Mouse (Mus musculus) liver, embryonic 16.5 days (tissue): ENCODE data around the gene Kif23. TPM values are rescaled to one million over a fixed set of nuclear protein-coding genes. Genes with fewer than 3 reads are reported as not detected.

ENCODE experiments used
- ATAC-seq: fragments of 200-750 bp; cut with Nextera tagmentation; 2 replicates; pipeline ENCODE4 v1.8.0; 2017; ENCODE audit warnings: low read depth, mild to moderate bottlenecking, moderate number of reproducible peaks, moderate library complexity
- H3K27ac ChIP-seq: fragments of 300-500 bp; sonication (generic); 2 replicates; pipeline ENCODE4 v1.5.1; 2014; ENCODE audit warnings: mild to moderate bottlenecking, low read length
- H3K27me3 ChIP-seq: fragments of 300-500 bp; sonication (generic); 2 replicates; pipeline ENCODE4 v1.6.1; 2014; ENCODE audit warnings: low read depth, low read length, mixed read lengths; ENCODE audit not compliant: control insufficient read depth, insufficient read depth
- H3K36me3 ChIP-seq: fragments of 300-500 bp; sonication (generic); 2 replicates; pipeline ENCODE4 v1.6.1; 2014; ENCODE audit warnings: mild to moderate bottlenecking; ENCODE audit not compliant: control insufficient read depth, insufficient read depth
- H3K4me1 ChIP-seq: fragments of 300-500 bp; sonication (generic); 2 replicates; pipeline ENCODE4 v1.6.1; 2014; ENCODE audit warnings: low read depth, low read length, mixed read lengths; ENCODE audit not compliant: control insufficient read depth
- H3K4me2 ChIP-seq: fragments of 300-500 bp; sonication (generic); 2 replicates; pipeline ENCODE4 v1.6.1; 2014; ENCODE audit warnings: low read depth, low read length, mixed read lengths
- H3K4me3 ChIP-seq: fragments of 300-500 bp; sonication (generic); 2 replicates; pipeline ENCODE4 v1.5.1; 2014; ENCODE audit warnings: low read depth, mild to moderate bottlenecking, low read length
- H3K9ac ChIP-seq: fragments of 300-500 bp; sonication (generic); 2 replicates; pipeline ENCODE4 v1.6.1; 2014; ENCODE audit warnings: low read depth, low read length
- H3K9me3 ChIP-seq: fragments of 300-500 bp; sonication (generic); replicated peaks from 2 replicates; pipeline ENCODE4 v1.6.1; 2016; ENCODE audit warnings: low read length; ENCODE audit not compliant: control insufficient read depth
- WGBS: fragments of 180-500 bp; shearing (Covaris S2); extraction: QIAGEN DNeasy Blood & Tissue Kit; methylation state at CpG from one replicate; pipeline ENCODE4 v1.1.7; 2014; ENCODE audit not compliant: insufficient replicate concordance; 5-methylcytosine and 5-hydroxymethylcytosine counted together
- polyA plus RNA-seq: library from polyadenylated mRNA; unstranded; fragments of >200 nt; fragmentation: Nextera tagmentation; extraction: Ambion mirVana; gene quantifications from 2 replicates; pipeline ENCODE4 v1.2.1, GENCODE M21; 2015

Gene Kif23
- polyA plus RNA-seq, 1 experiment from 2014 or later: 64.2 TPM

DNA sequence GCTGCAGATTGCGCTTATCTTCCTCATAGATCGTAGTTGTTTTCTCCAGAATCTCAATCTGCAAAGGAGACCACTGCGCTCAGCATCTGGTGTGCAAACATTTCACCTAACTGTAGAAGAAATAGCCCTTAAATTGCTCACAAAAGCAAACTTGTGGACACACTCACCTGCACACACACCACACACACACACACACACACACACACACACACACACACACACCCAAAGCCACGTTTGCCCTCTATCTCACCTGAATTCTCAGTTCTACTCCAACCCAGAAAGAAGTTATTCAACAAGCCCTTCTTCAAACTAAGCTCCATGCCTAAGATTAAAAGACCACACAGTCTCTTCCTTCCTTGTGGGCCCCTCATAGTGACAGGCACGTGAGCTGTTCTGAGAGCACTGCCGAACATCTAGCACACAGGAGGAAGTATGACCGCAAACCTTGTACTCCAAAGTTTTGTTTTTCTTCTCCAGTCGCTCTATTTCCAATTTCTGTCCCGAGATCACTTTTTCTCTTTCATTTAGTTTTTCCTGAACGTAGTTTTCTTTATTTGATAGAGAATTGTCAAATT, 21.4 kb downstream of the Kif23 start:
- WGBS: 36% methylated on average over 10 of the region's 10 CpGs
- ATAC-seq: no peak
- Histone ChIP-seq H3K9me3 (no peaks in the 10 kb centered on the region), H3K4me2 (no peak overlapping the region), H3K4me1 (peaks cover 3% of the 10 kb centered on the region), H3K36me3 (peaks cover 77% of the 10 kb centered on the region), H3K27me3 (no peaks in the 10 kb centered on the region), H3K9ac (no peak overlapping the region), H3K27ac (no peak overlapping the region), H3K4me3 (no peak overlapping the region)

DNA sequence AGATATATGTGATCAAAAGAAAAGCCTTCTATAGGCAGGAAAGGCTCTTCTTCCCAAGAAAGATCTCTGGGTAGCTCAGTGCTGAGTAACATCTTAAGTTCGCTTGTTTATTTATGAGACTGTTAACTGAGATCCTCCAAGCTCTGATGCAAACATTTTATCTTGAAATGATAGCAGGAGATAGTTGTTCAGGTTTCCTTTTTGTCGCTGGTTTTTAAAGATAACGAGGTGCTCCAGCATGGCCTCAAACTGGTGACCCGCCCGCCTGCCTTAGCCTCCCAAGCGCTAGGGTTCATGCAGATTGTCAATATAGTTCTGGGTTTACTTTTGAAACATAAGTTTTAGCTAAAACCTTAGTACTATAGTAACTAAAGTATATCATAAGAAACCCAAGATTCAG, 26.2 kb downstream of the Kif23 start:
- Histone ChIP-seq H3K4me3 (no peak overlapping the region), H3K4me2 (no peak overlapping the region), H3K27me3 (no peaks in the 10 kb centered on the region), H3K4me1 (peaks cover 9% of the 10 kb centered on the region), H3K27ac (no peak overlapping the region), H3K9ac (no peak overlapping the region), H3K36me3 (peaks cover 71% of the 10 kb centered on the region), H3K9me3 (no peaks in the 10 kb centered on the region)
- ATAC-seq: peak; percentile 35; the same call in 1 of the 2 replicates
- WGBS: 29% methylated on average over 6 of the region's 6 CpGs

DNA sequence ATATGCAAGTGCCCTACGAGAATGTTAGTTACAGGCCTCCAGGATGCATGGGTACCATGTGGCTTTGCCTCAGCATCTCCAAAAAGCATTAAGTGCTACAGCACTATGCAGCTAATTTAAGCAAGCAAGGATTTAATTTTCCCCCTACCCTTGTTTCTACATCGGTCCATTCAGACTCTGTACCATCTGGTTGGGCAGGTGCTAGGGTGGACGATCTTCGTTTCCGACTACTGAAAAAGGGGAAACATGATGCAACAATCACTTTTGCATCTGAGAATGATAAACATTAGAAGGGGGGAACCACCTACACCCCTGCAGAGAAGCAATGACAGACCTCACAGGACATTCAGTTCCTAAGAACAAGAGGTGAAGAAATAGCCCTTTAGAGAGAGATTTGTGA, 27.1 kb downstream of the Kif23 start:
- ATAC-seq: no peak
- Histone ChIP-seq H3K9me3 (no peaks in the 10 kb centered on the region), H3K4me3 (no peak overlapping the region), H3K4me2 (no peak overlapping the region), H3K4me1 (peaks cover 14% of the 10 kb centered on the region), H3K36me3 (peaks cover 62% of the 10 kb centered on the region), H3K27me3 (no peaks in the 10 kb centered on the region), H3K27ac (no peak overlapping the region), H3K9ac (no peak overlapping the region)
- WGBS: 84% methylated on average over 5 of the region's 5 CpGs

DNA sequence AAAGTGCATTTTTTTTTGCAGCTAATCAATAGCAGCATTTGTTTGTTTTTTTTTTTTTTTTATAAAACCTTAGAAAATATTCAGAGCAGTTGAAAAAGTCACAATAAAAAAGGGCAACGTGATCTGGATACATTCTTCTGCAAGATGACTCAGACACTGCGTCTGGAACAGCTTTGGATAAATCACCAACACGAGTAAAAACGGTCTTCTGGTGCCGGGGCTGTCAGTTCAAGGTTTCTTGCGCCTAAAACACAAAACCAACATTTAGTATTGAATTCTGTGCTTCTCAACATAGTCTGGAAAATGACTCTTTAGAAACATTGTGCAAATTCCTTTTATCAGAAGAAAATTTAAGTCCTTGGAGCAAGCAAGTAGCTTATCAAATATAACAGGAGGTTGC, 29.1 kb downstream of the Kif23 start:
- Histone ChIP-seq H3K27ac (no peak overlapping the region), H3K4me1 (peaks cover 25% of the 10 kb centered on the region), H3K9me3 (no peaks in the 10 kb centered on the region), H3K9ac (no peak overlapping the region), H3K4me2 (no peak overlapping the region), H3K27me3 (no peaks in the 10 kb centered on the region), H3K4me3 (no peak overlapping the region), H3K36me3 (peaks cover 54% of the 10 kb centered on the region)
- ATAC-seq: no peak
- 91% methylated on average over 6 of the region's 6 CpGs for WGBS

DNA sequence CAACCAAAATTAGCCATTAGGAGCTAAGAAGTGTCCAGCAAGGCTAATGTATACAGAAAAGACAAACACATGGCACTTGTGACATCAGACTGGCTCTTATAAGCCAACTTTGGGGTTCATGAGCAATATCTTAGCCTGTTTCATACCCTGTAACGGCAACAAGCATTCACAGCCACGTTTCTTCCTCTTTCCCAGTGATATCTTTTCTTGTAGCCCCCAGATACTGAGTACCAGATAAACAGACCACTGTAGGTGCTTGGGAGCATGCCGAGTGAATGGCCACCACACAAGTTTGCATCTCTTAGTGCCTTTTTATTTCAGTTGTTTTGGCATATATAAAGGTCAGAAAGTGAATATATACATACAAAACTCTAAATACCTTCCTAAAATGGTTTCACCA, 29.6 kb downstream of the Kif23 start:
- H3K9me3 ChIP-seq: no peaks in the 10 kb centered on the region
- no peaks in the 10 kb centered on the region for H3K27me3 ChIP-seq
- H3K4me1 ChIP-seq: peaks cover 29% of the 10 kb centered on the region
- no peak overlapping the region for H3K4me3 ChIP-seq
- no peak overlapping the region for H3K27ac ChIP-seq
- no peak overlapping the region for H3K4me2 ChIP-seq
- H3K36me3 ChIP-seq: peaks cover 54% of the 10 kb centered on the region
- ATAC-seq: no peak
- whole genome bisulfite sequencing: 31% methylated on average over 3 of the region's 3 CpGs
- no peak overlapping the region for H3K9ac ChIP-seq

DNA sequence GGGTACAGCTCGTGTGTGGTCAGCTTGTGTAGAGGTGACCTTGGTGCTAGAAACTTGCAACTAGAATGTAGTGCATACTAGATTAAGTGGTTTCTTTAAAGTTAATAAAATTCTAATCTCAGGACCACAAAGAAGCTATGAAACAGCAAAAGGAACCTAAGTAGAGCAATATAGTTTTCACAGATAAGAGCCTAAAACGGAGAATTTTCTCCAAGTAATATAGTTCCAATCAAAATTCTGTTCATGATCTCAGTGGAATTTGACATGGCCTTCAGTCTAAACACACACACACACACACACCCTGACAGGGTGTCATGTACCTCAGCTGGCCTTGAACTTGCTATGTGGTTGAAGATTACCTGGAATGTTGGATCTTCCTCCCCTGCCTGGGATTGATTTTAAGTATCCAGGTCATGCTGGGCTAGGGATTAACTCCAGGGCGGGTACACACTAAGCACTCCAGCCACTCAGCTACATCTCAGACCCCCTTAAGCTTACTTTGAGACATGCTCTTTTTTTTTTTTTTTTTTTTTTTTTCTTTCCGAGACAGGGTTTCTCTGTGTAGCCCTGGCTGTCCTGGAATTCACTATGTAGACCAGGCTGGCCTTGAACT, 31.1 kb downstream of the Kif23 start:
- 46% methylated on average over 4 of the region's 4 CpGs for WGBS
- H3K9ac ChIP-seq: peak overlapping the region; percentile 70
- H3K27ac ChIP-seq: peak overlapping the region; percentile 98
- H3K4me3 ChIP-seq: peak overlapping the region; percentile 71
- peaks cover 37% of the 10 kb centered on the region for H3K4me1 ChIP-seq
- ATAC-seq: no peak
- H3K27me3 ChIP-seq: no peaks in the 10 kb centered on the region
- peaks cover 46% of the 10 kb centered on the region for H3K36me3 ChIP-seq
- no peaks in the 10 kb centered on the region for H3K9me3 ChIP-seq
- peak overlapping the region; percentile 98 for H3K4me2 ChIP-seq

DNA sequence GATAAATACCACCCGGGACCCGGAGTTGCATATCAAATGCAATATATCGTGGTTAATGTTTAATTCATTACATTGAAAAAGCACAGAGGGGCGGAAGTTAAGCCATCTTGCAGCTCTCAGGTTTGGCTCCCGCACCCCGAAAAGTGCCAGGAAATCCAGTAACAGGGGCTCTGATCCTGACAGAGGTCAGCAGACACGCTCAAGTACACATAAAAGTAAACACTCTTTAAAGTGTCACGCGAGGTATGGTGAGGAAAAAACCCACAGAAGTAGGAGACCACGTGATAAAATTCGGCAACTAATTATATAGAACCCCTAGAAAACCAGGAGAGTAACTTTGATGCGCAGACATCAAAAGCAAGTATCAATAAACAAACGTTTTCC, 31.7 kb downstream of the Kif23 start:
- Histone ChIP-seq H3K4me3 (peak overlapping the region; percentile 71), H3K4me1 (peaks cover 37% of the 10 kb centered on the region), H3K9ac (peak overlapping the region; percentile 70), H3K9me3 (no peaks in the 10 kb centered on the region), H3K36me3 (peaks cover 46% of the 10 kb centered on the region), H3K27ac (peak overlapping the region; percentile 98), H3K4me2 (peak overlapping the region; percentile 98), H3K27me3 (no peaks in the 10 kb centered on the region)
- ATAC-seq: no peak
- 2% methylated on average over 13 of the region's 13 CpGs for WGBS

DNA sequence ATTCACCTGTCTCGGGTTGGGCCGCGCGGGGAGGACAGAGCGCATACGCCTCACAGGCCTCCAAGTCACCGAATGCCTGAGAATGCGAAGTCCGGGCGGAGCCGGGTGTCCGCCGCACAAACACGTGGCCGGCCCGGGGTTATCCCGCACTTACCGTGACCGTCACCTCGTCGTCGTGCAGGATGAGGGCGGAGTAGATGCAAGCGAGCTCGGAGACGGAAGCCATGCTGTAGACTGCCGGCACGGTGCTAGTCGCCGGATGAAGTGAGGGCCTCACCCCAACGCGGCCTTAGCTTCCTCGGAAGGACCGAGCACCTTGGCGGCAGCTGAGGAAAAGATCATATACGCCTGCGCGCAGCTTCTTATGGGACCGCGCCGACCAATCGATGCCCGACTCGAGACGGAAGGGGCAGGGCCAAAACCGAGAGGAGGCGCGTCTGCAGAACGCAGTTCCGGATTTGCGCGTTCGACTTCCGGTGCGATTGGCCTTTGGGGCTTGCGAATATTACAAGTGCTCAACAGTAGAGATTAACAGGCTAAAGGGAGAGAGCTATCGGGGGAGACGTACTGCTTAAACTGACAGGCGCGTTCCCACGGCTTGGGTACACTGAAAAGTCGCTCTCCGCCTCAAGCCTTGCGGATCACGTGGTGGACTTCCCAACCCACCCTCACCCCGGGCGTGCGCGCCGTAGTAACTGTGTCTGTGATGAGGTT, 32.2 kb downstream of the Kif23 start, which contains the start of gene Rplp1:
Gene Rplp1 (minus strand): TSS at position 340 of the 714 bp plus-strand sequence.
- peak; percentile 95 for ATAC-seq
- peak within 1 kb of the TSS; percentile 98 for H3K4me2 ChIP-seq
- peaks cover 37% of the 10 kb centered on the region for H3K4me1 ChIP-seq
- under 1% methylated on average over 66 of the region's 70 CpGs for WGBS
- peak within 1 kb of the TSS; percentile 98 for H3K27ac ChIP-seq
- H3K27me3 ChIP-seq: no peaks in the 10 kb centered on the region
- H3K36me3 ChIP-seq: peaks cover 41% of the 10 kb centered on the region
- peak within 1 kb of the TSS; percentile 81 for H3K9ac ChIP-seq
- H3K4me3 ChIP-seq: peak within 1 kb of the TSS; percentile 71
- no peaks in the 10 kb centered on the region for H3K9me3 ChIP-seq
